Mouse (Mus musculus) liver, embryonic 14.5 days (tissue): ENCODE measurements at regions not wholly inside any gene's neighbourhood (a gene's known extent, or its start where the extent isn't known, plus 50 kb on each side); places are given as distances from the start of the nearest gene placed in this dataset.

ENCODE experiments used
- ATAC-seq: fragments of 200-750 bp; cut with Nextera tagmentation; 2 replicates; pipeline ENCODE4 v1.8.0; 2017; ENCODE audit warnings: moderate number of reproducible peaks, mild to moderate bottlenecking, moderate library complexity; ENCODE audit not compliant: insufficient read depth
- DNase-seq, 3 experiments: peaks; one replicate each; pipeline ENCODE4 v3.0.0-alpha.2; 2012 to 2013; ENCODE audit warnings: low read depth in 3 of 3, low spot score in 3 of 3
- H3K27ac ChIP-seq: fragments of 300-500 bp; sonication (generic); 2 replicates; pipeline ENCODE4 v1.5.1; 2014; ENCODE audit warnings: moderate library complexity, mild to moderate bottlenecking, control low read depth, inconsistent platforms
- H3K27me3 ChIP-seq: fragments of 300-500 bp; sonication (generic); 2 replicates; pipeline ENCODE4 v1.6.1; 2014; ENCODE audit warnings: mild to moderate bottlenecking, low read length, moderate library complexity; ENCODE audit not compliant: control insufficient read depth, insufficient read depth
- H3K36me3 ChIP-seq: fragments of 300-500 bp; sonication (generic); replicated peaks from 2 replicates; pipeline ENCODE4 v1.6.1; 2014; ENCODE audit warnings: low read depth; ENCODE audit not compliant: control insufficient read depth, insufficient read depth
- H3K4me1 ChIP-seq, 2 experiments: fragments of 200-500 bp in 1 of 2; fragments of 300-500 bp in 1 of 2; sonication (generic) in 1 of 2; replicated peaks; 2 replicates each; pipeline ENCODE4 v1.6.1; 2012 to 2014; ENCODE audit warnings: antibody characterized with exemption in 1 of 2, inconsistent platforms in 1 of 2, low read length in 1 of 2; ENCODE audit not compliant: control insufficient read depth in 2 of 2, insufficient read depth in 2 of 2
- H3K4me2 ChIP-seq: fragments of 300-500 bp; sonication (generic); 2 replicates; pipeline ENCODE4 v1.6.1; 2014; ENCODE audit warnings: low read depth, mild to moderate bottlenecking, control low read depth, moderate library complexity
- H3K4me3 ChIP-seq, 2 experiments: fragments of 200-500 bp in 1 of 2; fragments of 300-500 bp in 1 of 2; sonication (generic) in 1 of 2; 2 replicates each; pipeline ENCODE4 v1.5.1; 2012 to 2014; ENCODE audit warnings: low read depth in 2 of 2, low read length in 2 of 2, mild to moderate bottlenecking in 2 of 2, control low read depth in 1 of 2, inconsistent platforms in 1 of 2, moderate library complexity in 1 of 2; ENCODE audit not compliant: insufficient read depth in 1 of 2
- H3K9ac ChIP-seq: fragments of 300-500 bp; sonication (generic); replicated peaks from 2 replicates; pipeline ENCODE4 v1.6.1; 2014; ENCODE audit warnings: mild to moderate bottlenecking, control low read depth, moderate library complexity
- H3K9me3 ChIP-seq: fragments of 300-500 bp; sonication (generic); 2 replicates; pipeline ENCODE4 v1.6.1; 2016; ENCODE audit warnings: low read length, mixed read lengths; ENCODE audit not compliant: control insufficient read depth
- CTCF ChIP-seq: IDR thresholded peaks from 2 replicates; pipeline ENCODE4 v1.5.1; 2016; ENCODE audit warnings: antibody characterized with exemption, low read depth, control low read depth
- EP300 ChIP-seq: IDR thresholded peaks from 2 replicates; pipeline ENCODE4 v1.6.1; 2016; ENCODE audit warnings: antibody characterized with exemption, low read depth
- WGBS: fragments of 180-500 bp; shearing (Covaris S2); extraction: QIAGEN DNeasy Blood & Tissue Kit; methylation state at CpG from one replicate; pipeline ENCODE4 v1.1.7; 2014; ENCODE audit not compliant: insufficient replicate concordance; 5-methylcytosine and 5-hydroxymethylcytosine counted together

- no peak overlapping the region for H3K27ac ChIP-seq
- H3K4me2 ChIP-seq, result no peak overlapping the region
- no peak overlapping the region for H3K9ac ChIP-seq
- 41% methylated on average over 1 of the region's 1 CpGs for WGBS
- ATAC-seq, result no peak
- H3K9me3 ChIP-seq, result no peaks in the 10 kb centered on the region
- no peaks in the 10 kb centered on the region for H3K27me3 ChIP-seq
- H3K4me1 ChIP-seq, result no peaks in the 10 kb centered on the region
- H3K36me3 ChIP-seq, result no peaks in the 10 kb centered on the region
- TF ChIP-seq EP300 (no peak), CTCF (no peak)
- no peak for DNase-seq
- H3K4me3 ChIP-seq, result no peak overlapping the region
Observed at GRCm38 (mm10) chr13:117425015-117425414, 177.1 kb upstream of the Hcn1 start.

GRCm38 (mm10) chr13:117467407-117467806 is 134.7 kb upstream of the Hcn1 start:
- Histone ChIP-seq H3K36me3 (no peaks in the 10 kb centered on the region), H3K27ac (no peak overlapping the region), H3K4me3 (no peak overlapping the region), H3K27me3 (no peaks in the 10 kb centered on the region), H3K4me2 (no peak overlapping the region), H3K9ac (no peak overlapping the region), H3K9me3 (no peaks in the 10 kb centered on the region), H3K4me1 (no peaks in the 10 kb centered on the region)
- WGBS, result 51% methylated on average over 3 of the region's 3 CpGs
- DNase-seq (no peak), ATAC-seq (no peak)
- TF ChIP-seq CTCF, result no peak

- H3K36me3 ChIP-seq, result no peaks in the 10 kb centered on the region
- ATAC-seq, result no peak
- no peak for DNase-seq
- no peak overlapping the region for H3K27ac ChIP-seq
- WGBS, result 45% methylated on average over 5 of the region's 5 CpGs
- H3K9ac ChIP-seq, result no peak overlapping the region
- H3K4me3 ChIP-seq, result no peak overlapping the region
- H3K4me1 ChIP-seq, result no peaks in the 10 kb centered on the region
- H3K9me3 ChIP-seq, result no peaks in the 10 kb centered on the region
- TF ChIP-seq CTCF, result no peak
- TF ChIP-seq EP300, result no peak
- H3K4me2 ChIP-seq, result no peak overlapping the region
- no peaks in the 10 kb centered on the region for H3K27me3 ChIP-seq
Observed at GRCm38 (mm10) chr13:117472726-117473125, 129.4 kb upstream of the Hcn1 start.

GRCm38 (mm10) chr13:117482624-117483023 is 119.5 kb upstream of the Hcn1 start:
- no peak for TF ChIP-seq EP300
- TF ChIP-seq CTCF, result no peak
- no peaks in the 10 kb centered on the region for H3K36me3 ChIP-seq
- no peak overlapping the region for H3K9ac ChIP-seq
- no peak overlapping the region for H3K4me2 ChIP-seq
- 26% methylated on average over 3 of the region's 3 CpGs for WGBS
- H3K27ac ChIP-seq, result no peak overlapping the region
- no peaks in the 10 kb centered on the region for H3K4me1 ChIP-seq
- DNase-seq (no peak), ATAC-seq (no peak)
- no peaks in the 10 kb centered on the region for H3K9me3 ChIP-seq
- H3K4me3 ChIP-seq, result no peak overlapping the region
- no peaks in the 10 kb centered on the region for H3K27me3 ChIP-seq

- DNase-seq (no peak), ATAC-seq (no peak)
- TF ChIP-seq EP300 (no peak), CTCF (no peak)
- no peak overlapping the region for H3K9ac ChIP-seq
- no peak overlapping the region for H3K27ac ChIP-seq
- H3K27me3 ChIP-seq, result no peaks in the 10 kb centered on the region
- whole genome bisulfite sequencing, result 65% methylated on average over 4 of the region's 4 CpGs
- H3K9me3 ChIP-seq, result no peaks in the 10 kb centered on the region
- H3K4me2 ChIP-seq, result no peak overlapping the region
- H3K4me3 ChIP-seq, result no peak overlapping the region
- no peaks in the 10 kb centered on the region for H3K4me1 ChIP-seq
- no peaks in the 10 kb centered on the region for H3K36me3 ChIP-seq
Observed at GRCm38 (mm10) chr13:117508746-117509145, 93.4 kb upstream of the Hcn1 start.
